Mouse (Mus musculus) CD4-positive, CD25-positive, alpha-beta regulatory T cell, adult 4 months (primary cell): ENCODE results near the gene Gpc6. TPM values are rescaled to one million over a fixed set of nuclear protein-coding genes. Genes with fewer than 3 reads are reported as not detected.

Experiments
- ATAC-seq: one replicate; pipeline ENCODE4 v1.8.0; 2017
- polyA plus RNA-seq, 2 experiments: library from polyadenylated mRNA; unstranded; fragments of 100-300 nt; shearing (Covaris generic); gene quantifications; one replicate each; pipeline ENCODE4 v1.2.1; 2017

Gpc6 gene
- polyA plus RNA-seq, 2 experiments from 2014 or later = 0.15 TPM; not detected in 1

- no peak for ATAC-seq
These were observed 562.1 kb downstream of the Gpc6 start for GRCm38 (mm10) chr14:117487161-117487754.

DNA sequence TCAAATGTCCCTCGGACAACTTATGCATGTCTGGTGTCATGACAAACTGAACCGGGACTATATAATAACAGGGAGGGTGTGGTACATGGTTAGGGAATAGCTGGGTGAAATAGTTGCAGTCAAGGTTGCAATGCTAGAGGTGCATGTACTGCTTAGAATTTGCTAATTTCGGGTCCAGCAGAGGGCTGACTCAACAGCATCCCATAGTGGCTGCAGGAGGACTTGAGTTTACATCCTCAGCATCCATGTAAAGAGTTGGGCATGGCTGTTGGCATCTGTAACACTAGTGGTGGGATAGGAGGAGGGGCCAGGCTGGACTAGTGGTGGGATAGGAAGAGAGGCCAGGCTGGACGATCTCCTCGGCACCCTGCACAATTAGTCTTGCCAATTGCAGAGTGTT lies 565.4 kb downstream of the Gpc6 start:
- ATAC-seq = no peak

DNA sequence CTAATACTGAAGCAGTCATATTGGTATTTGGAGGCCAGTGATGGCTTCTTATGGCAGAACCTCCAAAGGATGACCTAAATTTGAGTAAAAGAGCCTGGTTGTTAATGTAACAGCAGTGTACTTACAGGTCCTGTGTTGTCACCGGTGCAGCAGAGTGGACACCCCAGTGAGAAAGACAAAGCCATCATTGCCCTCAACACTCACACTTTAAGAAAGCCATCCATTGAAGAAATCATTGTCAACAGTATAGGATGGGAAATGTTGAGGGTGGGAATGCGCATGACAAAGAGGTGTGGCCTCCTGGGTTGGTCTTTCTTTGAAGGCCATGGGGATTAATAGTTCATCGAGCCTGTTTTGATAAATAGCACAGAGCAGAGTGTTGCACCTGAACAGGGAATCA lies 570.0 kb downstream of the Gpc6 start:
- ATAC-seq = no peak

GRCm38 (mm10) chr14:117498785-117499184 lies 573.7 kb downstream of the Gpc6 start:
- ATAC-seq = no peak

GRCm38 (mm10) chr14:117499354-117499753 lies 574.2 kb downstream of the Gpc6 start:
- no peak for ATAC-seq

DNA sequence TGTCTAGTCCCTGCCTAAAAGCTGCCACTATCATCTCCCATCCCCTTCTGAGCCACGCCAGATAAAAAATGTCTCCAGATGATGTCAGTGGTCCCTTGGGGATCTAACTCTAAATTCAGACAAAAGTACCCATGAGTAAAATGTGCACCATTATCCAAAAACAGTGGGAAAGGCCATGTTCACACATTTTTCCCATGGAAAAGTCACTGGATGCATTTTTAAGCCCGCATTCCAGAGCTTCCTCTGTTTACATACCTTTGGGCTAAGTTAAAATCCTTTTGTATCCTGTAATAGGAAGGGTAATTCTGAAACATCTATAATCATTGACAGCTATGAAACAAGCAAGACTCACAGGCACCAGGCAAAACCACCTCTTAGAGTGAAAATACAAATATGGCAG lies 589.7 kb downstream of the Gpc6 start:
- no peak for ATAC-seq

DNA sequence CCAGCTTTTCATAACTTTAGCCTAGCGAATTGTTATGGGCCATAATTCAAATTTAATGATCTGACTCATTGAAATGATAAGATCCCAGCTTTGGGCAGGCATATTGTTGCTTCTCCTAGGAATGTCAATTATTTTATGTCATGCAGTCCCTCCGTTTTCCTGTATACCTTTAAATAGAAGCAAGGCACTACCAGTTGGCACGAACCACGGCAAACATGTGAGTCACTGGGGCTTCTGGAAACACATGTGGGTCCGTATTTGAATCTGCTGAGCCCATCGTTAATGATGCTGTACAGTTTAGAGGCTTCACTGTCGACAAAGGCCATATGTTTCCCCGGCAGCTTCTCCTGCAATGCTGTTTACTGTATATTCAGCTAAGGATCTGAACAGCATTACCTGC lies 594.5 kb downstream of the Gpc6 start:
- ATAC-seq = no peak

DNA sequence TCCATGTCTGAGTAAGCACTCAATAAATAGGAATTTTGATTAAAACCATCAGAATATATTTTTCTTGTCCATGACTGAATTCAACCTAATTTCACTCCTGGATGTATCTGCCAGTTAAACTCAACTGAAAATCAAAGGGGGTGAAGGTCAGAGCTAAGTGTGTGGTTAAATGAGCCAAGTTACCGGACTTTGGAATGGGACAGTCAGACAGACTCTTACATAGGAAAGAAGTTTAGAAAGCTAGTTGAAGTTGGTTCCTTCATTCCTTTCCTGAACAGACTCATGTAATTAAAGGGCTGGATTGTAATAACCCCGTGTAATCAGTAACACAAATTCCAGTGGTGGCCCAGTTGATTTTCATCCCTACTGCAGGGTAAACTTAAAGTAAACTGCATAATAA lies 595.6 kb downstream of the Gpc6 start:
- ATAC-seq = no peak

- no peak for ATAC-seq
These were observed 600.0 kb downstream of the Gpc6 start for GRCm38 (mm10) chr14:117525133-117525532.

GRCm38 (mm10) chr14:117527053-117527452 lies 601.9 kb downstream of the Gpc6 start:
- no peak for ATAC-seq

- ATAC-seq = no peak
These were observed 604.3 kb downstream of the Gpc6 start for GRCm38 (mm10) chr14:117529439-117529838.

GRCm38 (mm10) chr14:117552776-117553175 lies 627.7 kb downstream of the Gpc6 start:
- ATAC-seq = no peak

- no peak for ATAC-seq
These were observed 631.7 kb downstream of the Gpc6 start for GRCm38 (mm10) chr14:117556715-117557320.

GRCm38 (mm10) chr14:117562146-117562545 lies 637.0 kb downstream of the Gpc6 start:
- ATAC-seq = no peak

GRCm38 (mm10) chr14:117569278-117569677 lies 644.2 kb downstream of the Gpc6 start:
- no peak for ATAC-seq

DNA sequence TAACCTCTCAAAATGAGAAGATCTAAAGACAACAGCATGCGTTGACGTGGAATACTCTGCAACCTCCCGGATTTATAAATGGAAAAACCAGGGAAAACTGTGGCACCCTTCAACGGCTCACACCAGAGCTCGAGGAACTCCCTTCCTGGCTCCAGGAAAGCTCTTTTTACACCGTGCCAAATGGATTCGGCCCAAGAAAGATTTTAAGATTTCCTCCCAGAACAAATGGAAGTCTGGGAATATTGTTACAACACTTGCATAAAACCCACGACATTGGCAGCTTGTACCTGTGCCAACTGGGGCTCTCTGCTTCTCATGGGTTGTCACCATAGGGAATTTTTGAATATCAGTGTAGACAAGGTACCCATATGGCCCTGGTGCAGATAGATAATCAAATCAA lies 647.1 kb downstream of the Gpc6 start:
- ATAC-seq = no peak

DNA sequence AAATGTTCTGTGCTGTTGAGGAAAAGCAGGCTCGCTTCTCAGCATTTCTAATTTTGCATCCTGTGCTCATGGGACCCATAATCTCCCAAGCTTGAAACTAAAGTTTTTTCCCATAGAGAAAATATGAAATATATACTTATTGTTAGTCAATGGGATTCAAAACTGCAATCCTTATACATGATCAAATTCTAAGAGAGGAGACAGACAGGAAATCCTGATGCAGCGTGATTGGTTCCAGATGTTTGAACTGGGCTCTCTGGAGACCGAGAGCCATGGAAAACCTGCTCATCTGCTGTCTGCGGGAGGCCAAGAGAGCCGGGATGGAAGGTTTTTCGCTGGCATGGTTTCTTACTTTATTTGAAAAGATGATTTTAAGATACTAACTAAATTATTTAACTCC lies 649.1 kb downstream of the Gpc6 start:
- no peak for ATAC-seq

GRCm38 (mm10) chr14:117581740-117582139 lies 656.6 kb downstream of the Gpc6 start:
- no peak for ATAC-seq

DNA sequence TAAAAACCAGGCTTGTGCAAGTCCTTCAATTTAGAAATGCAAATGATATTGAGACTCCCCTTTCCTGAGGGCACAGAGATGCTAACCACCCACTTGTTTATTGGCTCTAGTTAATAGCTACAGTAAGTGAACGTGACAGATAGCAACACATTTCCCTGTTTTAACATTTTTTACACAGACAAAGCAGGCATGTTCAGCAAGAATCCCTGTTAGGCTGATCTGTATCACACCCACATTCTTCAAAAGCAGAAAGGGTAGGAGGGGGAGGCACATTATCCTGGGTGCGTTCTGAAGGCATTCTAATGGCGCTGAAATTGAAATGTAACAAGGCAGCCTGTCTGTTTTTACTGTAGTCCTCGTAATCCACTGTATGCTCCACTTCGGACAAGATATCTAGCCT lies 674.6 kb downstream of the Gpc6 start:
- no peak for ATAC-seq

DNA sequence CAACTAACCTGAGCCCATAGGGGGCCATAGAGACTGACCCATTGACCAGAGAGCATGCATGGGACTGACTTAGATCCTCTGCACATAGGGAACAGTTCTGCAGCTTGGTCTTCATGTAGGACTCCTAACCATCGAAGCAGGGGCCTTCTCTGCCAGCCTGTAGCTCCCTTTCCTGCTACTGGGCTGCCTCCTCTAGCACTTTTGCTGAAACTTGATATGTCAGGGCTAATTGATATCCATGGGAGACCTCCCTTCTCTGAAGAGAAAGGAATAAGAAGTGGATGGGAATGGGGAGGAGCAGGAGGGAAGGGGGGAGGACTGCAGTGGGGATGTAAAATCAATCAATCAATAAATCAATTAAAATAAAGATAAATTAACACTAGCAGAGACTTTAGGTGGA lies 678.7 kb downstream of the Gpc6 start:
- ATAC-seq = no peak

GRCm38 (mm10) chr14:117605750-117606149 lies 680.6 kb downstream of the Gpc6 start:
- ATAC-seq = no peak

- ATAC-seq = no peak
These were observed 686.0 kb downstream of the Gpc6 start for GRCm38 (mm10) chr14:117611113-117611512.

DNA sequence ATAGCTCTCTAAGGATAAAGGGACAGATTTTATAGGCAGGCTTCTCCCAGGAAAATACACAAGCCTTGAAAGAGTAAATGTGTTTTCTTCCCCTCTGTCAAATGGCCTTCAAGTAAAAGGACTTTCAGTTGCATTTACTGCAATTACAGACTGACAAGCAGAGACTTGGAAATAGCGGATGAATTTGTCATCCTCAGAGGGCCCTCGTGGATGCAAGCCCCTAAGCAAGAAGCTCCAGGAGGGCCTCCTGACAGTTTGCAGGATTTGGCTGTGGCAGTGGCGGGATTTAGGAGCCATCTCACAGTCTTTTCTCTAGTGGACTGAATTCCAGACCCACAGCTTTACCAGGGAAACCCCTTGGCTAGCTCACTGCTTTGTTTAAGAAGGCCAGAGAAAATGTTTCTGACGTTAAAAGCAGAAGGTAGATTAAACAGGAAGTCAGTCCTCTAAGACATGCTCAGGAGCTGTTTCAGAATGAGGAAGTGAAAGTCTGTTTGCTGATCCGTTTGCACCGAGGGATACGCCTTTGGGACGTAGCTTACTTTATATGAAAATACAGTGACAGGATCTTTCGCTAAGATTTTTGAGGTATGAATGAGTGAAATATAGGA lies 700.1 kb downstream of the Gpc6 start:
- ATAC-seq = no peak

- ATAC-seq = no peak
These were observed 709.3 kb downstream of the Gpc6 start for GRCm38 (mm10) chr14:117634238-117634940.
